Mouse (Mus musculus): ENCODE results near the gene Hsp90ab1.

Hsp90ab1 gene

GRCm38 (mm10) chr17:45595736-45596390, 22.8 kb upstream of the Hsp90ab1 start:
- no peak for DNase-seq

- peak; percentile 64 for DNase-seq
Observed at GRCm38 (mm10) chr17:45594881-45595735, 22.0 kb upstream of the Hsp90ab1 start.

GRCm38 (mm10) chr17:45594195-45594594, 21.1 kb upstream of the Hsp90ab1 start:
- no peak for DNase-seq

DNA sequence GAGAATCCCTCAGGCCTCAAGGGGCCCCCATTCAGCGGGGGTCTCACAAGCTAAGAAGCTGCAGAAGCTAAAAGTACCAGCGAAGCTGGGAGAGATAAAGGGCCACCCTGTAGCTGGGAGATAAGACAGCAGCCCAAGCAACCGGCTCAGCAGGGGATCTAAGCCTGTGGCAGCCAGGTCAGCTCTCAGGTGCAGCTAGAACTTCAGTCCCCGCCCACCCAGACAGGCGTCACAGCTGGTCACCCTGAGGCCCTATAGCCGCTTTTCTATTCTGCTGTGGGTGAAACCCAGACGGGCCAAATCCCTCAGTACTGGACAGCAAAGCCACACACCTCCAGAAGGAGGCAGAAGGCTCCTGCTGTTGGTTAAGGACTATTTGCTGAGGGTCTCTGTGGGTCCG, 20.4 kb upstream of the Hsp90ab1 start:
- no peak for DNase-seq

- DNase-seq, result peak; percentile 59
Observed at GRCm38 (mm10) chr17:45592606-45593431, 19.7 kb upstream of the Hsp90ab1 start.

DNA sequence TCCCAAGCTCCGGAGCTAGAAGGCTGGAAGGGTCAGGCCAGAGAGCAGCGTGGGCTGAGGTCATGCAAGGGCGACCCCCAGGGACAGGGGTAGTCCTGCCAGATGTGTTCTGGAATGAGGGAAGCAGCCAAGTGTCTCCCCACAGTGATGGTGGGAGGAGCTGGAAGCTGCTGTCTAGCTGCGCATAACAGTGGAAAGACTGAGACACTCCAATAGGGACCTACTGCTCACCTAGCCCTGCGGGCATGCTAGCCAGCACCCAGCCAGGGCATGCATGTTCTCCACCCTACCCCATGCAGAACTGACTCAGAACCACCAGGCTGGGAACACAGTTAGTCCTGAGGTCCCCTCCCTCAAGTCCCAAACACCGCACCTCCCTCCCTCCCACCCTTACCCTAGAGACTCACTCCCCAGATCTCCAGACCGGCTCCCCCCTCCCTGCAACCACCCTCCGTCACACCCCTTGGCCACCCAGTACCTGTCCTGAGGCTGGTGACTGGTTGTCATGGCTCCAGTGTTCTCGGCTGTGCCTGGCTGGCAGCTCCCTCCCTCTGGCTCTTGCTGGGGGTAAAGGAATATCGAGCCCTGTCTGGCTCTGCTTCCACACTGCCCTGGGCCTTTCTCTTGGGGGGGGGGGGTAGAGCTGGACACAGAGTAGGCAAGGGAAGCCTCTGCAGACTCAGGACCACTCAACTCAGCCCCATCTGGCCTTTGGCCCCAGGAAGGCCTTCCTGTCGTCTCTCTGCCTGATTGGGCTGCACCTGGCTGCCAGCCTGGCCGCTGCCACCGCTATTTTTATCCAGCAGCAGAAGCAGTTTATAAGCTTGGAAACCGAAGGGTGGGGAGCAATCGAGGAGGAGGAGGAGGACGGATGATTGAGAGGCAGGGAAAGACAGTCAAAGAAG, 18.9 kb upstream of the Hsp90ab1 start:
- DNase-seq, result peak; percentile 61

- DNase-seq, result peak; percentile 3
Observed at GRCm38 (mm10) chr17:45590410-45590809, 17.3 kb upstream of the Hsp90ab1 start.

DNA sequence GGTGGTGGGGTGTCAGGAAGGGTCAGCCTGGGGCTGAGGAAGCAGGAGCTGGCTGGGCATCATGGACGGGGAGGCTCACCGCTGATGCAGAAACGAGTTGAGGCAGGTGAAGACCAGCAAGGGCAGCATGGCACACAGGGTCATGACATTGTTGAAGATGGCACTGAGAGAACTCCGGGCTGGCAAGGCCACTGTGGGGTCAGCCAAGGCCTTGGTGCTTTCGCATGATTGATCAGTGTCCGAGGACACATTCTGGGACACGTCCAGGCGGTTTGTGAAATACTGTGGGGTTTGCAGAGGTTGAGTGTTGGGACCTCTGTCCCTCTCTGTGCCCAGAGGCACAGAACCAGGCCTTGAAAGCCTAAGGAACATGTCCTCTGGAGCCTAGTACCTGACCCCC, 16.8 kb upstream of the Hsp90ab1 start:
- DNase-seq, result peak; percentile 15

DNA sequence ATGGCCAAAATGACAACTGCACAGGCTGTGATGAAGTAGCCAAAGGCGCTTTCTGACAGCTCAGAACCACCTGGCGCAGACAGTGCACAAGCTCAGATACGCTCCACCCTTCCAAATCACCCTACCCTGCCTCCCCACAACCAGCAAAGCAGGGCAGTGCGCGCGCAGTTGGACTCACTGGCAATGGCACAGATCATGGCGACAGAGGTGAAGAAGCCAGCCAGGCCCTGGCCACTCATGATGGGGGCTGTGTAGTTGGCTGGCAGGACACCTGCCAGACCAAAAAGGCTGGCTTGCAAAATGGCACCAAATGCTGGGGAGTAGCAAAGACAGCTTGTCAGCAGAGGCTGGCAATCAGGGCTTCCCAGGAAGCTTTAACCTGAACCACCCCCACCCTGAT, 16.2 kb upstream of the Hsp90ab1 start:
- DNase-seq, result no peak

DNA sequence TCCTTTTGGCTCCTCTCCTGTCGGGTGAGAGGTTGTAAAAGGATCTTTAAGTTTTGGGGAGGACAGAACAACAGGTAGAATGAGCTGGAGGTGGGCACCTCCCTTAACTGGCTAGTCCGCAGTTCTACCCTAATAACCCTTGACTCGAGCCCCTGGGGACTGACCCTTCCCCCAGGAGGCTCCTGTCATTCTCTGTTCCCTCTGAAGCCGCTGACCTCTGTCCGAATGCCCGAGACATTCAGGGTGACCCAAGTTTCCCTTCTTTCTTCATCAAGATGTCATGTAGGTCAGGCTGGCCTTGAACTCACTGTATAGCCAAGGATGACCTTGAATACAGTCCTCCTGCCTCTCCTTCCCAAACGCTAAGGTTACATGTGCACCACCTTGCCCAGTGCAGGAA, 15.3 kb upstream of the Hsp90ab1 start:
- no peak for DNase-seq

- no peak for DNase-seq
Observed at GRCm38 (mm10) chr17:45586449-45586837, 13.4 kb upstream of the Hsp90ab1 start.

DNA sequence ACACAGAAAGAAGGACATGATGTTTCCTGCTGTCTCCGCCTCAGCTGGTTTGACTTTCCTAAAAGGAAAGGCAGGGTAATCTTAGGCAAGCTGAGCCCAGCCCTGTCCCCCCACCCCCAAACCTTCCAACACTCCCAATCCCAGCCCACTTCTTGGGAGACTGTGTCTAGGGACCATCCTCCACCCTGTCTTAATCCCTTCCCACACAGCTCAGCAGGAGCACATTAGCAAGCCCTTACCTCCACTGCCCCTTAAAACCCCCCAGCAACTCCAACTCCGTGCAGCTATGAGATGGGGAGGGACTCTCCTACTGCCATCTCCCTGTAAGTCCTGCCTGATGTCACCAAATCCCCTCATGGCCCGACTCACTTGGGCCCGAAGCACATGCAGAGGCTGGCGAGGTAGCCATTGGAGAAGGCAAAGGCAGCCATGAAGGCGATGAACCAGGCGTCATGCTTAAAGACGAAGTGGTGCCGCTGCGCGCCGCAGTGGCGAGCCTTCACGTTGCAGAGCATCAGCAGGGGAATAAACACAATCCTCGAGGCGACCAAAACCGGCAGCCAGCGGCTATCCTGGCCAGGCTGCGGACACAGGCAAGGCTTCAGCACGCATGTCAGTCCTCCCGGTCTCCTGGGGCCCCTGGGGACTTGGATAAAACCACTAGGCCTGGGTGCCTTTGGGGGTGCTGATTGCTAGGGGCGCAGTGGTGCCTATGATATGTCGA, 12.8 kb upstream of the Hsp90ab1 start:
- no peak for DNase-seq

GRCm38 (mm10) chr17:45584939-45585678, 12.0 kb upstream of the Hsp90ab1 start:
- peak; percentile 77 for DNase-seq

DNA sequence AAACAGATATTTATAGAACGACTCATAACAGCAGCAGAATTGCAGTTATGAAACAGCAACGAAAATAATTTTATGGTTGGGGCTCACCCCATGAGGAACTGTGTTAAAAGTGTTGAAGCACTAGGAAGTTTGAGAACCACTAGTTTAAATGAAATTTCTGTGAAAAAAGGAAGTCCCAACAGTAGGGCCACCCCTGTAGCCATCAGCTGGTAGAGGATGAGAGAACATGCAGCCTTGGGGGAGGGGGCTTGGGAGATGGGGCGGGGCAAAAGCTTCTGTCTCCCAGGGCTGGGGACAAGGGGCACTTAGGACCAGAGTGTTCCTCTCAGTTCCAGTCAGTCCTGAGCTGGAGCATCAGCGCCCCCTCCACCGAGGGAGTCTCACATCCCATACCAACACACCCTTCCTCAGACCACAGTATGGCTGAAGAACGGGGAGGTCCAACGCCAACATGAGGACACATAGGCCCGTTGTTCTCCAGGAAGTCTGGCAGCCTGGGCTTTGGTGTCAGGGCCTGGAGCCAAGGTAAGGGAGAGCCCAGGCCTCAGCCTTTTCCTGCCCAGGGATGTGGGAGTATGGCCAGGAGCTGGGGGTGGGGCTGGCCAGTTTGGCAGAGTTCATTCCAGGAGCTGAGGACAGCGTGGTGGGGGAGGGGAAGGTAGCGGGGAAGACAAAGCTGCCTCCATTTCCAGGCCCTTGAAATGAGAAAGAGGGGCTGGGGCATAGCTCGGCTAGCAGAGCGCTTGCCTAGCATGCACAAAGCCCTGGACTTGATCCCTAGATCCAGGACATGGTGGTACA, 11.2 kb upstream of the Hsp90ab1 start:
- peak; percentile 85 for DNase-seq

- DNase-seq, result no peak
Observed at GRCm38 (mm10) chr17:45582715-45583355, 9.8 kb upstream of the Hsp90ab1 start.

DNA sequence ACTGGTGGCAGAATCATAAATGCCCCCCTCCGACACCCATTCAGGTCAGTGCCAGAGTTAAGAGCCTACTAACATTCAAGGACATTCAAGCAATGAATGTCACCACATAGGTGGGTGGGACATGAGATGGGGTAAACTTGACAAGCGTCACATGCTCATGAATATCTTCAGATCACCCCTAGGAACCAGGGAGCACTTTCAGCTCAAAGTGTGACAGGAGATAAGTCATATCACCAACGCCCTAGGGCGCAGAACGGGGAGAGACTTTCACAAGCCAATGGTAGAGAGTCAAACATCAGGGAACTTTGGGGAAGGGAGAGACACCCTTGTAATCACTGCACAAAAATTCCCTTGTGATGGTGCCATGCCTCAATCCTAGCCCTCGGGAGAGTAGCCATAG, 9.1 kb upstream of the Hsp90ab1 start:
- DNase-seq, result no peak

- DNase-seq, result peak; percentile 65
Observed at GRCm38 (mm10) chr17:45581567-45581983, 8.5 kb upstream of the Hsp90ab1 start.

DNA sequence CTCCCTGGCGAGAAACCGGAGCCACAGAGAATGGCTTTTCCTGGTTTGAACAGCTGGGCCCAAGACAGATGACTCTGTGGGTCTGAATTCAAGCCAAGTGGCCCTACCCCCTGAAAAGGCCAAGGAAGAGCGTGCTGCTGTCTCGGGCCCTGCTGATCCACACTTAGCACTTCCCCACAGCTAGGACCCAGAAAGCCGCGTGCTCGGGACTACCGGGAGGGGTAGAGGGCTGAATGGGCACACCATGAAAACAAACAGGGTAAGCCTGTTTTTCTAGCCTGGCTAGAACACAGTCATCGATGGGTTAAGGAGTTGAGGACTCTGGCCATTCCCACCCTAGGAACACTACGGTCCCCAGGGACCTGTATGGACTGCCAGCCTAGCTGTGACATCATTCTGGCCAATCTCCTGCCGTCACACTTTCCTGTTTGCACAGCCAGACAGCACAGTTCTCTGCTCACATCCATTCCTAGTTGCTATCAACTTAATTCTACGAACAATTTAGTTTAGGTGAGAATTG, 7.9 kb upstream of the Hsp90ab1 start:
- no peak for DNase-seq

DNA sequence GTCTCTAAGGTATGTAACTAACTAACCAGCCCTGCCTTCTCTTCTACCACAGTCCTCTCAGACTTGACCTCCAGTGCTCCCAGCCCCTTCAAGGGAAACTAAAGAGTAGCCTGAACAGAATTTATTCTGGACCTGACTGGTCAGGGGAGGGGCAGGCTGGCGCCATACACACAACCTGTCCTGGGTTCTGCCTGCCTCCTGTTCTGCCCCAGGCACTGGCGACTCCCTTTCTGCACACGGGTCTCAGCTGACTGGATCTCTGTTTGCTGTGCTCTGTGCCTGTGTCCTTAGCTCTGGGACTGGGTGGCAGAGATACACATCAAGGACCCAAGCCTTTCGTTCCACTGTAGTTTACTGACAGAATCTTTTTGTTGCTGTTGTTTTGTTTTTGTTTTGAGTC, 6.5 kb upstream of the Hsp90ab1 start:
- peak; percentile 80 for DNase-seq
